Mouse (Mus musculus): ENCODE data around the gene Wwtr1. TPM values are rescaled to one million over a fixed set of nuclear protein-coding genes. Genes with fewer than 3 reads are reported as not detected.

Wwtr1 gene
- polyA plus RNA-seq, 1 experiment from 2014 or later, result 11.2 TPM

DNA sequence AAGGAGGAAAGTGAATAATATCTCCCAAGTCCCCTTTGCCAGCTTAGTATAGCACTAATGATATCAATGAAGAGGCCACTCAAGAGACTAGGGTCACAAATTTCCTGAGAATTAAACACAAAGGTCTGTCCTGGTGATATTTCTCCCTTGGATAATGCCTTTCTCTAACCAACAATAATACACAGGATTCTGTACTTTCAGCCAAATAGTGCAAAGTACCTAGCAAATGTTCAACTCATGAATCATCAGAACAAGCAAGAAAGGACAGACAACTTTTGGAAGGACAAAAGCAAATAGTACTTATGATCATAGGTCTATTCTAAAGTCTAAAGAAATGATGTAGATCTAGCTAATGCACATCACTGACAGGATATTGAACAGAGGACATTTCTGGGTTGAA is 19.8 kb upstream of the Wwtr1 start:
- ATAC-seq (ENCODE audit: low FRiP score) (no peak), DNase-seq (ENCODE audit: low spot score, missing footprints) (no peak)
- H3K27ac ChIP-seq (ENCODE audit: low read depth, low read length), result no peak overlapping the region
- no peak overlapping the region for H3K4me3 ChIP-seq (ENCODE audit: low read depth, low read length)
- H3K9me3 ChIP-seq (ENCODE audit: control insufficient read depth, low read length), result no peaks in the 10 kb centered on the region
- no peaks in the 10 kb centered on the region for H3K36me3 ChIP-seq (ENCODE audit: control insufficient read depth, insufficient read depth, low read length)
- no peak overlapping the region for H3K4me2 ChIP-seq
- no peak overlapping the region for H3K9ac ChIP-seq (ENCODE audit: low read length)
- no peaks in the 10 kb centered on the region for H3K4me1 ChIP-seq (ENCODE audit: control insufficient read depth, insufficient read depth, low read length)
- no peaks in the 10 kb centered on the region for H3K27me3 ChIP-seq (ENCODE audit: control insufficient read depth, insufficient read depth, low read length)

DNA sequence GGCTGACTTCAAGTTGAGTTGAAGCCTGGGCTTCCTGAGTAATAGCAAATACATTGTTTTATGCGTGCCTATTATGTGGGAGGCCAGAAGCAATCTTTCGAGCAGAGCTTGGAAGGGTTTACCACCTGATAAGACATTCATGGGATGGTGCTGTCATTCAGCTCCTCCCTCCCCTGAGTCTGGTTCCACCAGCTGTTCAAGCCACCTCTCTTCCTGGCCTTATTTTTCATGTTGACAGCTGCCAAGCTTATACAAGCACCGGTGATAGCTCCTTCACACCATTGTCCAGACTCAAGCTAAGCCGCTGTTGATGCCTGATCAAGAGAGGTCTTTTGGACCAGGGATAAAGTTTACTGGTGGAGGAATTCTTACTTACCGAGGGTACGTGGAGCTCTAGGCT is 10.3 kb upstream of the Wwtr1 start:
- DNase-seq (ENCODE audit: low spot score, missing footprints), result no peak
- Histone ChIP-seq H3K4me2 (no peak overlapping the region), H3K27me3 (ENCODE audit: control insufficient read depth, insufficient read depth, low read length) (no peaks in the 10 kb centered on the region), H3K27ac (ENCODE audit: low read depth, low read length) (no peak overlapping the region), H3K36me3 (ENCODE audit: control insufficient read depth, insufficient read depth, low read length) (no peaks in the 10 kb centered on the region), H3K9me3 (ENCODE audit: control insufficient read depth, low read length) (no peaks in the 10 kb centered on the region), H3K4me1 (ENCODE audit: control insufficient read depth, insufficient read depth, low read length) (no peaks in the 10 kb centered on the region), H3K4me3 (ENCODE audit: low read depth, low read length) (no peak overlapping the region), H3K9ac (ENCODE audit: low read length) (no peak overlapping the region)
- no peak for ATAC-seq (ENCODE audit: low FRiP score)
- 90% methylated on average over 6 of the region's 6 CpGs for WGBS

DNA sequence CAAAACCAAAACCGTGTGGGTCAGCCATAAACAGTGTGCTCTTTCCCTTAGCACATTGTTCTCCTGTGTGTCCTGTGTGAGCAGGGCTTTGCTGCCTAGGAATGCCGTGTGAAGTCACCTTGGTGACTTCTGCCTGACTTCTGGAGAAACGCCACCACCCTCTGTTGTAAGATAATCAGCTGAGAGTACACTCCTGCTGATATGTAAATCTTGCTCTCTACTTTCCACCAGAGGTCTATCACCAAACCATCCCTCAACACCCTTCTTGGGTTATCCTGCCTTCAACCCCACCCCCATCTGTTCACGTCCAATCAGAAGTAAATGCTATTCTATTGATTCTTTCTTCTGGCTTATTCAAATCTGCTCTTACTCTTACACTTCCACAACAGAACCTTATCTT is 7.8 kb upstream of the Wwtr1 start:
- no peak for ATAC-seq (ENCODE audit: low FRiP score)
- no peaks in the 10 kb centered on the region for H3K36me3 ChIP-seq (ENCODE audit: control insufficient read depth, insufficient read depth, low read length)
- H3K27ac ChIP-seq (ENCODE audit: low read depth, low read length), result no peak overlapping the region
- H3K9ac ChIP-seq (ENCODE audit: low read length), result no peak overlapping the region
- no peak overlapping the region for H3K4me2 ChIP-seq
- H3K4me3 ChIP-seq (ENCODE audit: low read depth, low read length), result no peak overlapping the region
- H3K9me3 ChIP-seq (ENCODE audit: control insufficient read depth, low read length), result no peaks in the 10 kb centered on the region
- whole genome bisulfite sequencing, result 69% methylated on average over 4 of the region's 4 CpGs
- no peaks in the 10 kb centered on the region for H3K4me1 ChIP-seq (ENCODE audit: control insufficient read depth, insufficient read depth, low read length)
- H3K27me3 ChIP-seq (ENCODE audit: control insufficient read depth, insufficient read depth, low read length), result no peaks in the 10 kb centered on the region
- no peak for DNase-seq (ENCODE audit: low spot score, missing footprints)

DNA sequence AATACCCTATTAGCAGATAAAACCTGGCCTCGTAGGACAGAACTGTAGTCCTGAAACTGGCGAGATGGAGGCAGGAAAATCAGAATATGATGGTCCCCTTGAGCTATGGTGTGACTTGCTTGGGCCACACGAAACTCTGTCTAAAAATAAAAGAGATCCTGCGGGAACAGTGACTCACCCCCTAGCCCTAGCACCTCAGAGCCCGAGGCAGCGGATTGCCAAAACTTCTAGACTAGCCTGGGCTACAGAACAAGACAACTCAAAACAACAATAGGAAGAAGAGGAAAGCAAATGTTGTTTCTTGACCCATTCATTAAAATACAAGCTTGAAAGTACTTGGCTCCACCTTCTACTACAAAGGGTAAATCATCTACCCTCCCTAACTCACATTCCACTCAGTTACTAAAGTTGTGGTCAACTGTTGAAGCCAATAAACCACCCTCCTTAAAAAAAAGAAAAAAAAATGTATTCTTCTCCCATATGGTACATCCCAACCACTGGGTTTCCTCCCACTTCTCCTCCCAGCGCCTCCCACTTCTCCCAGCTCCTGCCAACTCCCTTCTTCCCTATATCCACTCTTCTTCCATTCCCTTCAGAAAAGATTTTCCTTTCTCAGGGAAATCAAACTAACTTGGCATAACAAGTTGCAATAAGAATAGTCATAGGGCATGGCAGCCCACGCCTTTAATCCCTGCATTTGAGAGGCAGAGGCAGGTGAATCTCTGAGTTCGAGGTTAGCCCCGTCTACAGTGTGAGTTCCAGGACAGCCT is 4.9 kb upstream of the Wwtr1 start:
- Histone ChIP-seq H3K9ac (ENCODE audit: low read length) (no peak overlapping the region), H3K4me2 (no peak overlapping the region), H3K4me1 (ENCODE audit: control insufficient read depth, insufficient read depth, low read length) (peaks cover 3% of the 10 kb centered on the region; the same call in 1 of the 2 replicates), H3K27ac (ENCODE audit: low read depth, low read length) (no peak overlapping the region), H3K27me3 (ENCODE audit: control insufficient read depth, insufficient read depth, low read length) (no peaks in the 10 kb centered on the region), H3K9me3 (ENCODE audit: control insufficient read depth, low read length) (no peaks in the 10 kb centered on the region), H3K36me3 (ENCODE audit: control insufficient read depth, insufficient read depth, low read length) (no peaks in the 10 kb centered on the region), H3K4me3 (ENCODE audit: low read depth, low read length) (no peak overlapping the region)
- WGBS, result 90% methylated on average over 10 of the region's 10 CpGs
- DNase-seq (ENCODE audit: low spot score, missing footprints) (no peak), ATAC-seq (ENCODE audit: low FRiP score) (no peak)

DNA sequence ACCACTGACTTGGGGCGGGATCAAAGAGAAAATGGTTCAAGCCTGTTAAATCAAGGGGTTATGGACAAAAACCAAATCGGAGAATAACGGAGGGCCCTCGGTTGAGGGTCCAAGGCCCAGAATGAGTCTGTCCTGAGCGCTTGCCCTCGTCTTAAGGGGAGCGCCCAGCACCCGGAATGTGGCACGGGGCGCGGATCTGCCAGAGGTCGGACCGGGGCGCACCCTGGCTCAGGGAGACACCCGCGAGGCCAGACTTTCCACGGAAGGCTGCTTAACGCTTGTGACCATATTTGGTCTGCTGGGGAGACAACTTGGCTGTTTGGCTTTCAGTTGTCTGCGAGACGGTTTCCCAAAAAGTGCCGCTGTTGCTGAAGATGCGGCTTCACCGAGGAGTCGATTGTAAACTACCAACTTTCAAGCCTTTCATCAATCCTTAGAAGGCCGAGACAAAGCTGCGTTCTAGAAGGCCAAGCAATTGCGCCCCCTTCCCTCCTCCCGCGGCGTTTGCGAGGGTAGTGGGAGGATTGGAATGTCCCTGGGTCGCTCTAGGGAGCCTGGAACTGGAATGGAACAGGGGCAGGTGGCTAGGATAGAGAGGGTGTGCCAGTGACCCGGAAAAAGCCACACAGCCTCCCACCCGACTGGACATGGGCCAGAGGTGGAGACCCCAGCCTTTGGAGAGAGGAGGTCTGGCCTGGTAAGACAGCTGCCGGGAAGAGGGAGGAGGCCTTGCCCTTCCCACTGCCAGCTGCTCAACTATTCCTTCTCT is 530 bp upstream of the Wwtr1 start:
- peak overlapping the region; percentile 77 for H3K4me3 ChIP-seq (ENCODE audit: low read depth, low read length)
- no peaks in the 10 kb centered on the region for H3K36me3 ChIP-seq (ENCODE audit: control insufficient read depth, insufficient read depth, low read length)
- H3K4me1 ChIP-seq (ENCODE audit: control insufficient read depth, insufficient read depth, low read length), result peaks cover 10% of the 10 kb centered on the region
- H3K27ac ChIP-seq (ENCODE audit: low read depth, low read length), result peak overlapping the region; percentile 77
- peak overlapping the region; percentile 88 for H3K4me2 ChIP-seq
- no peaks in the 10 kb centered on the region for H3K9me3 ChIP-seq (ENCODE audit: control insufficient read depth, low read length)
- under 1% methylated on average over 35 of the region's 35 CpGs for WGBS
- ATAC-seq (ENCODE audit: low FRiP score), result peak; percentile 69
- peak overlapping the region; percentile 79 for H3K9ac ChIP-seq (ENCODE audit: low read length)
- DNase-seq (ENCODE audit: low spot score, missing footprints), result peak; percentile 98
- no peaks in the 10 kb centered on the region for H3K27me3 ChIP-seq (ENCODE audit: control insufficient read depth, insufficient read depth, low read length)

DNA sequence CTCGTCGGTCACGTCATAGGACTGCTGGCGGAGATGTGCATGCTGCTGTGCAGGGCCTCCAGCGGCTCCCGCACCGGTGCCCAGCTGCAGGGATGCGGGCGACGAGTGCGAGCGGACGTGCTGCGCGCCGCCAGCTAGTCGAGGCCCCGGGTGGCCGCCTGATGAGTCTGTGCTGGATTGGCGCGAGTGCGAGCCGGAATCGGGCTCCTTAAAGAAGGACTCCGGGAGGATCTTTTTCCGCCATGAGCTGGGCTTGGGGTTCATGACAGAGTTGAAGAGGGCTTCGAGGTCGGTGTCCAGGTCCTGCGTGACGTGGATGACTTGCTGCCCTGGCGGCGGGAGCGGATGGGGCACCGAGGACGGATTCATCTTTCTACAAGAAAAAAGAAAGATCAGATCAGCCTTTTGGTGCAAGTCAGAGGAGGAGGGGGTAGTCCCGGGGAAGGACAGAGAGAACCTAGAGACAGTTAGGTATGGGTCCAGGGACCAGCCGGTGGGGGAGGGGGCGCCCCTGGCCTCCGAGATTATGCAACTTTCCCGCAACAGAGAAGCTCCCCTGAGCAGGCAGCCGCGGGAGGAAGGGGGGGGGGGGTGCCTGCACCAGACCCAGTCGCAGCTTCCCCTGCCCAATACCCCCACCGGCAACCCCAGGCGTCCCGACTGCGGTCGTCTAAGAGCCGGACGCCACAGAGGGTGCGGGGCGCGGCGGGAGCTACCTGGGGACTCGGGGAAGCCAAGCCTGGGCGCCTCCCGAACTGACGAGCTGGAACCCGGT is 638 bp downstream of the Wwtr1 start:
- Histone ChIP-seq H3K4me1 (ENCODE audit: control insufficient read depth, insufficient read depth, low read length) (peaks cover 10% of the 10 kb centered on the region), H3K27ac (ENCODE audit: low read depth, low read length) (peak overlapping the region; percentile 64), H3K9me3 (ENCODE audit: control insufficient read depth, low read length) (no peaks in the 10 kb centered on the region), H3K4me3 (ENCODE audit: low read depth, low read length) (peak overlapping the region; percentile 77), H3K36me3 (ENCODE audit: control insufficient read depth, insufficient read depth, low read length) (no peaks in the 10 kb centered on the region), H3K4me2 (peak overlapping the region; percentile 88), H3K9ac (ENCODE audit: low read length) (peak overlapping the region; percentile 79), H3K27me3 (ENCODE audit: control insufficient read depth, insufficient read depth, low read length) (no peaks in the 10 kb centered on the region)
- DNase-seq (ENCODE audit: low spot score, missing footprints) (peak; percentile 94), ATAC-seq (ENCODE audit: low FRiP score) (peak; percentile 78)
- WGBS, result under 1% methylated on average over 59 of the region's 59 CpGs

DNA sequence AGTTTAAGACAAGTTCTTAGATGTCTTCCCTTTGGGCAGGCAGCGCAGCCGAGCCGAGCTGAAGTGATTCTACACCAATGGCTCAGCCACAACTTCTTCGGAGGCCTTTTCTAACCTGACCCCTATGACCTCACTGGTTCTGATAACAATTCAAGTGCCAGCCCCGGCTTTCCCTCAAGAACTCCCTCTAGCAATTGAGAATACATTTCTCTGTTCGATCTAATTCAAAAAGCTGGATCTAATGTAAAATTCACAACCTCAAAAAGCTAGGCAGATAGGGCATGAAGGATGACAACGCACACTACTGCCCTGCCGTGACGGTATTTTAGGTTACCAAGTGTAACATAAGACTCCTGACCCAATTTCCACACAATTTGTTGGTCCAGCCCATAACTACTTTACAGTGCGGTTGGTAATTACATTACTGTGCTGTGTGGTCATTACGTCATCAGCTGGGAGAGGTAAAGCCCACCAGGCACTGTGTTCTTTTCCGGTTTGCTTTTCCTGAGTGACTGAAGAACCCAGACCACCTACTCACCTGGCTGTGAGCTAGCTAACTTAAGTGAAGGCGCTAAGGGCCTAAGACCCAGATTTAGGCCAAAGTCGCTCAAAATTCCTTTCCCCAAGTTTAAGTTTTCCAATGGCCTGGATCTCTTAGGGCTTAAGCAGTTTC is 1.7 kb downstream of the Wwtr1 start:
- peak overlapping the region; percentile 77 for H3K4me3 ChIP-seq (ENCODE audit: low read depth, low read length)
- no peaks in the 10 kb centered on the region for H3K27me3 ChIP-seq (ENCODE audit: control insufficient read depth, insufficient read depth, low read length)
- H3K9ac ChIP-seq (ENCODE audit: low read length), result peak overlapping the region; percentile 22; the same call in 1 of the 2 replicates
- H3K27ac ChIP-seq (ENCODE audit: low read depth, low read length), result no peak overlapping the region
- ATAC-seq (ENCODE audit: low FRiP score) (no peak), DNase-seq (ENCODE audit: low spot score, missing footprints) (no peak)
- WGBS, result 49% methylated on average over 14 of the region's 14 CpGs
- H3K4me2 ChIP-seq, result peak overlapping the region; percentile 88
- H3K36me3 ChIP-seq (ENCODE audit: control insufficient read depth, insufficient read depth, low read length), result no peaks in the 10 kb centered on the region
- no peaks in the 10 kb centered on the region for H3K9me3 ChIP-seq (ENCODE audit: control insufficient read depth, low read length)
- peaks cover 10% of the 10 kb centered on the region for H3K4me1 ChIP-seq (ENCODE audit: control insufficient read depth, insufficient read depth, low read length)

DNA sequence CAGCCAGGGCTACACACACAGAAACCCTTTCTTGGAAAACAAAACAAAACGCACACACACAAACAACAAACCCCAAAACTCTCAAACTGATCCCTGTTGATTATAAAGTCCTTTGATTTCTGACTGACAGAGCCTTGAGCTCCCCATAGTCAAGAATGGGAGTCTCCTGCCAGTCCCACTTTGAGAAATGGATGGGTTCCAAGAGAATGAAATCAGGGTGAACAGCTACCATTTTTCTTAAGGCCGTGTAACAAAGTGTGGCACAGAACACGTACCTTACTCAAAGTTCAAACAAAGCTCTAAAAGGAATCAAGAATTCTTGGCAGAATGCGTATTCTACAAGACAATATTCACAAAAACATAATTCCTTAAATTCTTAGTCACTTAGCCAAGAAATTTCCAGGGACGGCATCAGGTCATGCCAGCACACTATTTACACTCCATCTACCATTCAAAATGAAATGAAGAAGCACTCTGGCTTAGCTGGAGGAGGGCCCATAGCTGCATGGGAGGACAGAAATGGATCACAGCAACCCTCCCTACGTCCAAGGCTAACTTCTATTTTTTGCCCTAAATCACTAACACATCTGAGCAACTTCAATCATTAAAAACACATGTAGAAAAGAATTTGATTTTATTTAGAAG is 3.3 kb downstream of the Wwtr1 start:
- Histone ChIP-seq H3K36me3 (ENCODE audit: control insufficient read depth, insufficient read depth, low read length) (no peaks in the 10 kb centered on the region), H3K4me2 (no peak overlapping the region), H3K4me3 (ENCODE audit: low read depth, low read length) (no peak overlapping the region), H3K9ac (ENCODE audit: low read length) (no peak overlapping the region; the same call in 1 of the 2 replicates), H3K27me3 (ENCODE audit: control insufficient read depth, insufficient read depth, low read length) (no peaks in the 10 kb centered on the region), H3K27ac (ENCODE audit: low read depth, low read length) (no peak overlapping the region), H3K4me1 (ENCODE audit: control insufficient read depth, insufficient read depth, low read length) (peaks cover 10% of the 10 kb centered on the region), H3K9me3 (ENCODE audit: control insufficient read depth, low read length) (no peaks in the 10 kb centered on the region)
- DNase-seq (ENCODE audit: low spot score, missing footprints) (no peak), ATAC-seq (ENCODE audit: low FRiP score) (no peak)
- 89% methylated on average over 6 of the region's 6 CpGs for WGBS
